Comparison of ENCODE assay signal across 17 mouse cellular contexts in the genomic region with DNA sequence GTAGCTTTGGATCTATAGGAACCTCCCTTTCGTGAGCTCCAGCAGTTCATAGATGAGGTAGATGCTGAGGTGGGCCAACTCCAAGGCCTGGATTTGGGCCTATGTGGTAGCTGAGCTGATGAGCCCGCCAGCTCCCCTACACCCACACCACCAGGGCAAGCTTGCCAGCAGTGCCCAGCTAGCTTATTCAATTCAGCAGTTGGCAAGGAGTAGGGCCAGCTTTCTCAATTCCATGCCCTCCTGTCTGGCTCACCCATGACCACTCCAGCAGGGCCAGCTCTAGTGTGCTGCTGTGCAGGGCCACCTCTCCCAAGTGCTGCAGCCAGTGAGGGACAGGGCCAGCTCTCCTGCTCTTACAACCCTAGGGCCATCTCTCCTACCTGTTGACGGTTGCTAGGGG.
A peak's percentile ranks its signal among the peaks of the same experiment; 100 is the strongest.
DNase-seq lines count a peak whose midpoint lies in the region; ATAC-seq lines count a peak whose summit lies in the region.
"Had no signal": no experiment of that assay in that cellular context is flagged by ENCODE, and none has a peak within 500 bp of the region (broad histone marks: within the 10 kb centered on the region; RNA-seq: fewer than 3 reads in every experiment).

No protein-coding gene starts in this region.

- no peak for ATAC-seq in cerebellum, adult (ENCODE audit: insufficient number of reproducible peaks, low FRiP score, low TSS enrichment)
- no peak for ATAC-seq in inflammation-experienced regulatory T-cells, adult 6 months

- intact Hi-C loops in left cerebral cortex, postnatal 4 days (cut with DNase I) = no loop called here
- intact Hi-C loops in left cerebral cortex, postnatal 25 days (cut with DNase I) = no loop called here

- DNase-seq in cerebellum, postnatal 14 days = peak; percentile 29 to 37
- DNase-seq in left cerebral cortex, postnatal 4 days = peak; percentile 62
- DNase-seq in left cerebral cortex, postnatal 25 days (ENCODE audit: low spot score in 2 of 2) = no peak
- peak; percentile 19 to 22 for DNase-seq in right cerebral cortex, postnatal 10 days (ENCODE audit: low spot score in 2 of 2)
- DNase-seq in right cerebral cortex, adult 2 months (ENCODE audit: low spot score in 2 of 2) = no peak
- DNase-seq: adrenal gland, postnatal 10 days; cerebellum, adult 9-11 months; gastrocnemius, adult 2 months; kidney, adult 2 months; kidney, postnatal 10 days; lung, embryonic 14.5 days; lung, postnatal 36 days; retina, postnatal 1 day; right cerebral cortex, postnatal 4 days; thymus, postnatal 36 days had no signal

Comparison
In these comparisons a context has a peak if more than half of its experiments do, and no peak if none do; other contexts are left out.
1. DNase-seq: peak in cerebellum, postnatal 14 days (2 of 2), left cerebral cortex, postnatal 4 days (single experiment) and right cerebral cortex, postnatal 10 days (2 of 2); none in left cerebral cortex, postnatal 25 days (0 of 2) and right cerebral cortex, adult 2 months (0 of 2).